Mouse (Mus musculus) spleen, adult 2 months (tissue): ENCODE data around the gene Zdhhc18.

Experiments used
- CTCF ChIP-seq: fragments of 200-500 bp; IDR thresholded peaks from 2 replicates; pipeline ENCODE4 v1.5.1; 2011; ENCODE audit warnings: mild to moderate bottlenecking, inconsistent platforms; ENCODE audit not compliant: insufficient read depth, insufficient read length, insufficient replicate concordance; ENCODE audit errors: extremely low read depth
- POLR2A ChIP-seq: fragments of 200-500 bp; IDR thresholded peaks from 2 replicates; pipeline ENCODE4 v1.6.1; 2011; ENCODE audit warnings: low read depth, low read length, inconsistent platforms

DNA sequence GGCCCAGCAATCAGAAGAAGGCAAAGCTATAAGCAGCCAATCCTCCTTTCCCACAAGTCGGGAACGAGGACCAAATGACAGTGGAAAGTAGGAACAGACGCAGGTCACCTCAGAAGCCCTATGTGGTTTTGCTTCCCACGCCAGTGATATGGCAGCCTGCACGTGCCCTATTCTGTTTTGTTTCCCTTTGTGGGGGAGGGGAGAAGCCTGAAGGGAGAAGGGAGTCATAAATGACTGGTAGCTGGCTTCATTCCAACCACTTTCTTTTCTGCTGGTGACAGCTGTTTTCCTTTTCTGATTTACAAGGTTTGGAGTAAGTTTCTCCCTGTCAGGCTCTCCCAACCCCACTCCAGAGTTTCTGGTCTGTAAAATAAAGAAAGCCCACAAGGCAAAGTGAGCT is 40.3 kb upstream of the Zdhhc18 start:
- no peak for TF ChIP-seq CTCF
- TF ChIP-seq POLR2A = no peak
